Mouse (Mus musculus) c-Kit-positive CD71-negative TER-119-negative erythroid progenitor cells, embryonic 14.5 days (primary cell): Measurements from ENCODE around the gene Sox30.

Source experiments
- DNase-seq: peaks from one replicate; pipeline ENCODE4 v3.0.0-alpha.2; 2013; ENCODE audit warnings: low read depth

The Sox30 gene

GRCm38 (mm10) chr11:46055896-46056769 lies 76.0 kb downstream of the Sox30 start, which contains the start of gene Adam19:
Gene Adam19 (plus strand): TSS chr11:46055992.
- DNase-seq, result no peak

- DNase-seq, result no peak
These were observed 76.8 kb downstream of the Sox30 start for GRCm38 (mm10) chr11:46056770-46057411.

DNA sequence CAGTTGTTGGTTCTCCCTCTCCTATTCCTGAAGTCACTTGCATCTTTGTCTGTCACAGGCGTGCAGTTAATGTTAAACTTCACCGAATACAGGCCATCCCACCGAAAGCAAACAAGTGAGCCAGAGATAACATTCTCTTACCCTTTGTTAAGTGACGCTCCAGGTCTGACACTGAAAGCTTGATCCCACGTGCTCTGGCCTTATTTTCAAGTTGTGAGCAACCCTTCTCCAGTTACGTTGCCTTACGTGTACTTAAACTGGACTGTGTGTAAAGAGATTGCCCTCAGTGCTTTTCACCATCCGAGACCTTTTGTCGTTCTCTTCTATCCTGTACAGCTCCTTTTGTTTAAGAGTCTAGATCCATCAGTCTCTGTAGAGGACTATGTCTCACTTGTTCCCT lies 77.9 kb downstream of the Sox30 start:
- no peak for DNase-seq

GRCm38 (mm10) chr11:46058916-46059315 lies 78.8 kb downstream of the Sox30 start:
- no peak for DNase-seq

DNA sequence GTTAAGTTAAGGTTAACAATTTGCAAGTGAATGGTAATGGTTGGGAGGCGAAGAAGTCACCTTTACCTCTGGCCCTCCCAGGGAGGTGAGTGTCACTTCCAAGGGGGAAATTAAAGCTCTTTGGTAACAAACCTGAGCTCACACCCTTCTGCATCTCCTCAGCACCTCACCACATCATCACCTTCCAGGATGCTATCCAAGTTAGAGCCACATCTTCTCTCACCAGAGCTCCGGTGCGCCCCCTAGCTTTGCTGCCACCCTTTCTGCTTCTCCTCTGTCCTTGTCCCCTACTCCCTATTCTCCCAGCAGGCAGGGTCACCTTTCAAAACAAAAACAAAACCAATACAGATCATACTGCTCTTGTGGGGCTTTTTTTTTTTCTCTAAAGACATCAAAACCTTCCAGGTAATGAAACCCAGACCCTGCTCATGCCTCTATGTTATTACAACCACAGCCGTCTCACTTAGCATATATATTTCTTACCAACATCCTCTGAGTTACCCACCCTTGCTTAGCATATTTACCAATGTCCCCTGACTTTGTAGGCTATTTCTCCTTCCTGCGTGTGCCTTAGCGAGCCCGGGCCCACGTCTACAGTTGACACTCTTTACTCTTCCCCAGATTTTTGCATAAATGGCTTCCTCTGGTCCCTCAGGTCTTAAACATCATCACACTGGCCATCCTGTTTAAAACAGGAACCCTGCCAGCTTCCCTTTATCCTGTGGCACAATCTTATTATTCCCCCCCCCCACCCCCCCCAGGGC lies 80.0 kb downstream of the Sox30 start:
- DNase-seq, result no peak

DNA sequence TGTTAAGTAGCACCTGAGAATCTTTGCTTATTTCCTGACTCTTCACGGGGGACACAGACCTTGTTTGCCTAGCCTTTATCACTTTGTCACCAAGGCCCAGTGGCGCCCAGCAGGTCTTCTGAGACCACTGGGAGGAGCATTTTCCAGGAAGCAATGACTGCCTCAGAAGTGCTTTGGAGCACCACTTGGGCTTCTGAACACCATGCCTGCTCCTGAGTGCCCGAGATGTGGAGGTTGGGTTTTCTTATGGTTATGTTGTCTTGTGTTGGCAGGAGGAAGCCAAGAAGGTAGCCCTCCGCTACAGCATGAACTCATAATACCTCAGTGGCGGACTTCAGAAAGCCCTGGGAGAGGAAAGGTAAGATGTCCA lies 80.5 kb downstream of the Sox30 start:
- no peak for DNase-seq

GRCm38 (mm10) chr11:46061776-46062445 lies 81.8 kb downstream of the Sox30 start:
- no peak for DNase-seq

- DNase-seq, result no peak
These were observed 82.5 kb downstream of the Sox30 start for GRCm38 (mm10) chr11:46062569-46062968.

- DNase-seq, result no peak
These were observed 83.1 kb downstream of the Sox30 start for GRCm38 (mm10) chr11:46062993-46063731.

- no peak for DNase-seq
These were observed 84.7 kb downstream of the Sox30 start for GRCm38 (mm10) chr11:46064767-46065166.

DNA sequence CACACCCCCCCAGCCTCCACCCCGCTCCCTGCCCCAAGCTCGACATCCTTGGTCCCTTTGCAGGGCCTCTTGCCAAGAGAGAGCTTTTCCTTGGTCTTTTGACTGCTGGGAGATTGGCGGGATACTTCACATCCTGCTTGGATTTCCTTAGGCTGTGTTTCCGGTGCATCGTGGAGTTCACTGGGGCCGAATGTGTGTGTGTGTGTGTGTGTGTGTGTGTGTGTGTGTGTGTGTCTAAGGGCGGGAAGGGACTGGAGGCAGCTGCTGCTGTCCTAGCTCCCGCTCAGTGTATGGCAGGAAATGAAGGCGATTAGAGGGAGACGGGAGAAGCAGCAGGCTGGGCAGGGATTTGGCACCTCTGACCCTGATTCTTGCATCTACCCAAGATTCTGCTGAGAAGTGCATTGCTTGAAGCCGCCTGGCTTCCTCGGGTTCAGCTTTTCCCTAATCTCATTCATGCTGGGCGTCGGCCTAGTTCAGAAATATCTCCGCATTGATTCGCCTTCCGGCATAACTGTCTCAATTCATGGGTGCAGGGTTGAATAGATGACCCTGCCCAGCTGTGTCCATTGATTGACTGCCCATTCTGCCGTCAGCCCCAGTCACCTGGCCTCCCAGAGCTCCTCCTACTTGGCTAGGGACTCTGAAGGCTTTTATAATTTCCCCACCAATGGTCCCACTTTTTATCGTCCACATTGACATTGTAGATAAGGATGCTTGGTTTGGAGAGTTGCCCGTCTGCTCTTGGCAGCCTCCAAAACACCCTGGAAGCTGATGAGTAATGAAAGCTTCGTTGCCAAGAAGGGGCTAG lies 85.3 kb downstream of the Sox30 start:
- DNase-seq, result no peak
